Mouse (Mus musculus) ES-CJ7 (cell line): Measurements from ENCODE around the gene Yeats2.
"Not testable (repeated sequence)": the region's sequence is repeated elsewhere in the genome, so short reads cannot be mapped to it uniquely, and the experiment has no call there.

Experiments
- DNase-seq: peaks from one replicate; pipeline ENCODE4 v3.0.0; 2011; ENCODE audit warnings: low read depth, low spot score

Yeats2 gene

DNA sequence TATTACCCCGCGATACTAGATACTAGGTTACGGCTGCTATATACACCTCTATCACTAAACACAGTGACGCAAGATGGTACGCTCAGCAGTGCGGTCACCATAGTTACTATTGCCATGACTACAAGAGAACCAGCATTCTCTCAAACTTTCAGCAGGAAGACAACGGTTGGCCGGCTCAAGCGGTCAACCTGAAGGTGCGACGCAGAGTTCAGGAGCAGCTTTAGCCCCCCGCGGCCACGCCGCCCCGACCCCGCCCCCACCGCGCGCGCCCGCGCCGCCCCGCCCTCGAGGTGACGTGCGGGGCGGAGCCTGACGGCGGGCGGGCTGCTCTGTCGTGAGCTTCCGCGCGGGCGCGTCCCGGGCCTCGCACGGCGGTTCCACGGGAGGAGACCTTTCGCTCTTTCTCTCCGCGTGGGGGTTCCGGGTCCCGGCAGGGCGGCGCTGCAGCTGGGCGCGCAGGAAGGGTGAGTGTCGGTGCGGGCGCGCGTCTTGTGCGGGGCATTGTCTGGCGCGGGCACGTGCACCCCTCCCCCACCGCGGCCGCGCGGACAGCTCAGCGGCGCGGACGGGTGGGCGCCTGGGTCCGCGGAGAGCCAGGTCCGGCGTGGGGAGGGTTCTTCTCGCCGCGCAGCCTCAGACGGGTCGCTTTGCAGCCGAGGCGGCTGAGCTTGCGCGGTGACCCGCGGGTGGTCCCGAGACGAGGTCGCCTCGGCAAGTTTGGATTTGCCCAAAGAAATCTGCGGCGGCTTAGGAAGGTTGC lies at the start of gene Yeats2:
Gene Yeats2 (plus strand): TSS at position 292 of the 760 bp plus-strand sequence.
- DNase-seq: peak; percentile 95

DNA sequence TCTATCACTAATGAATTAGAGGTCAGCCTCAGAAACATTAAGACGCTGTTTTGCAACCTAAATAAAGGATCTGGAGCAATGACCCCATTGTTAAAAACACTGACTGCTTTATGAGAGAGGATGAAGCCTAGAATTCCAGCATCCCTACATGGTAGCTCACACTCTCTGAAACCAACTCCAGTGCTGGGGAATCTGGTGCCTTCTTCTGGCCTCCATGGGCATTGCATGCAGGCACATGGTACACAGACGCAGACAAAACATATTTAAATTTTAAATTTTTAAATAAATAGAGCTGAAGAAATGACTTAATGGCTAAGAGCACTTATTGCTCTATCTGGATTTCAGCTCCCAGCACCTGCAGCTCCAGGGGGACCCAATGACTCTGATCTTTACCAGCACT lies 44.9 kb upstream of the Yeats2 start:
- peak; percentile 56 for DNase-seq

DNA sequence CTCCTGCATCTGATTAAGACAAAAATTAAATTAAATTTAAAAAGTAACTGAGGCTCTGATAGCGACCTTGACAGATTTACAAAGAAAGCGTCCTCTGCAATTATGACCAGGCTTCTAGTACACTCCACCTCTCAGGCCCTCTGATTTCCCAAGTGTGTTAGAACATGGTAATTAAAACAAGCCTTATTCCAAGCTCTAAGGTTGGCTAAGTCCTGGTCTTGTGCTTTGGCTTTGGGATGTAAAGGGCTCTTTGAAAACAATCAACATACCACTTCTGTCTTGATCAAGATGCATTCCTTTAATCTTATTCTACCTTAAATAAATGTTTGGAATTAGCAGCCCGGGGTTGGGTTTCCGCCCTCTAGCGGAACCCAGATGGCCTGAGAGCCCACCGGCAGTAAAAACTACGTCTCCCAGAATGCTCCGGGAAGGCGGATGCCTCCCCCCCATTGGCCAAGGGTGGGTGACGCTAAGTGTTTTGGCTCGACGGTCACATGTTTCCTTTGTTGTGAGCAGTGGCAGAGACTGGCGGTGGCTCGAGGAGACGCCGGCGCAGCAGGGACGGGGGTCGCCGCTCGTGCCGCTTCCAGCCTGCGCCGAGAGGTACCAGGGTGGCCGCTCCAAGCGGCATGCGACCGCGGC lies 43.7 kb upstream of the Yeats2 start, which contains the start of gene Klhl24:
Gene Klhl24 (plus strand): TSS at position 474 of the 642 bp plus-strand sequence.
- peak; percentile 96 for DNase-seq

DNA sequence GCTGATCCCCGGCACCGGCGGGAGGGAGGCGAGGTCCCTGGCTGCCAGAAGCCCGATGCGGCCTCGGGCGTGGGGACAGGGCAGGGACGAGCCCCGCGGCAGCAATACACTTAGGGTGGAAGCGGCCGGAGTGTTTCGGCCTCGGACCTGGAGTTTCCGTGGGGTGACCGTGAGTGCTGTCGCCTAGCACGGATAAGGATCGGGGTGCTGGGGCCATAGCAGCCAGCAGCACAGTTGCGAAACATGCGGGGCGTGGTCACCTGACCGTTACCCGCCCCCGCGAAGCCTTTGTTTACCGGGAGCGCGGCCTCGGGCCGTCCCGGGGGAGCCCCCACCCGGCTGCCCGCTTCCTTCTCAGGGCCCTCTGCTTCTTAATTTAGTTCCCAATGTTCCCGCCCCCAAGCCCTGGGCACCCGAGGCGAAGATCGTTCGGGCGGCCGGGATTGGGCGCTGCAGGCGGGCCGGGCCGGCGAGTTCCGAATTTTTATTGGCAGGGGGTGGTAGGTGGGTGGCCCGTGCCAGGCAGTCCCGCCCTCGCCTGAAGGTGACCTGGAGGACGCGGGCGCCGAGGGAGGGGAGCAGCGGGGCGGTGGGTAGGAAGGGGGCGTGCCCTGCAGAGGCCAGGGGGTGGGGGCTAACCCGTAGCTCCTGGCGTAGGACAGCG lies 43.0 kb upstream of the Yeats2 start:
- DNase-seq: peak; percentile 91

DNA sequence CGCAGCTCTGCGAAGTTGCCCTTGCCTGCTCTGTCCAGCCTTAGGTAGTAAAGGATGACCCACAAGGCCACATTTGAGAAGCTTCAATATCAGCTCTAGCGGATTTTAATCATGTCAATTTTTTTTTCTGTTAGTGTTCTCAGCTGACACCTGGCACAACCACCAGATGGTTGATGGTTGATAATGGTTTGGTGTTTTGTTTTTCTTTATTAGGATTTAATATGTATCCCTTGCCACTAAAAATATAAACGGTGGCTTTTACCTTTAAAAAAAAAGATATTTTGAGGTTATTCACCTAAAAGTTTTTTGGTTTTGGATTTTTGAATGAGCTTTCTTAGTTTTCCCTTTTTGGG lies 42.5 kb upstream of the Yeats2 start:
- no peak for DNase-seq

DNA sequence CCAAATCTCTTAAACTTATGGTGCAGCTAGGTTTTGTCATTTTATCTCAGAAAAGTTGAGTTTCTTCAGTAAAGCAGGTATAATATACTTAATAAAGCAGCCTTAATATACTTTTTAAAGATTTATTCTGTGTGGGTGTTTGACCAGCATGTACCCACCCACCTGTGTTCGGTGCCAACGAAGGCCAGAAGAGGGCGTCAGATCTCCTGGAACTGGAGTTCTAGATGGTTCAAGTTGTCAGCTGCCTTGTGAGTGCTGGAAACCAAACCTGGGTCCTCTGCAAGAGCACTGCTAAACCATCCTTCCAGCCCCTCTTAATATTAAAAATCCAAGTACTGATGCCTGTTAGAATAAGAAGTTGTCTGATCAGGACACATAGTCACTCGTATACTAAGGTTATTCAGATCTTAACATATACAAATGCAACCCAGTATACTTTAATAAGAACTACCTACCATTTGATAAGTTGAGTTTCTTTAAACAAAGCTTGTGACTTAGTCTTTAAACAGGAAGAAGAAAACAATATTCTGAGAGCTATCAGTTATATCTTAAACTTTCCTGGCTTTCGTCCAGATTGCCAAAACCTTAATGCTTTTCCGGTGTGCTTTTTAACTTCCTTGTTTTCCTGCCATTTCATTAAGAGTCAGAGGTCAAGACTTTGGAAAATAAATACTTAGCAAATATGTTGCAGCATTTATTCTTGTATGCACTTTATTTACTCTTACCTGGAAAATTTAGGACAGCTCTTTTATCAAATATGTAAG lies 41.8 kb upstream of the Yeats2 start:
- DNase-seq: peak; percentile 55

DNA sequence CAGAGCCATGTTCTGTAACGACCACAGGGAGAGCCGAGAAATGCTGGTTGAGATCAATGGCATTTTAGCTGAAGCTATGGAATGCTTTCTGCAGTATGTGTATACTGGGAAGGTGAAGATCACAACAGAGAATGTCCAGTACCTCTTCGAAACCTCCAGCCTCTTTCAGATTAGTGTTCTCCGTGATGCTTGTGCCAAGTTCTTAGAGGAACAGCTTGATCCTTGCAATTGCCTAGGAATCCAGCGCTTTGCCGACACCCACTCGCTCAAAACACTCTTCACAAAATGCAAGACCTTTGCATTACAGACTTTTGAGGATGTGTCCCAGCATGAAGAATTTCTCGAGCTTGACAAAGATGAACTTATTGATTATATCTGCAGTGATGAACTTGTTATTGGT lies 33.9 kb upstream of the Yeats2 start:
- no peak for DNase-seq

DNA sequence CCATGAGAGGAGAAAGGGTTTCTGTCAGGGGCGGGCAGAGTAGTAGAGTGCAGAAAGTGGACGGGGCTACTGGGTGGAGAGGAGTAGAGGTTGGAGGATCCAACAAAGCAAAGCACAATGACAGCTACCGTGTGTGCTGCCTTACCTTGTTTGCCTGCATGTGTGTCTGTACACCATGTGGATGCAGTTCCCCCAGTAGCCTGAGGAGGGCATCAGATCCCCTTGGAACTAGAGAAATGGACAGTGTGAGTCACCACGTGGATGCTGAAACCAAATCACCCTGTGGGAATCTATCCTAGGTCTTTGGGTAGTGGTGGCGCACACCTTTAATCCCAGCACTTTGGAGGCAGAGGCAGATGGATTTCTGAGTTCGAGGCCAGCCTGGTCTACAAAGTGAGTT lies 31.9 kb upstream of the Yeats2 start:
- peak; percentile 58 for DNase-seq

DNA sequence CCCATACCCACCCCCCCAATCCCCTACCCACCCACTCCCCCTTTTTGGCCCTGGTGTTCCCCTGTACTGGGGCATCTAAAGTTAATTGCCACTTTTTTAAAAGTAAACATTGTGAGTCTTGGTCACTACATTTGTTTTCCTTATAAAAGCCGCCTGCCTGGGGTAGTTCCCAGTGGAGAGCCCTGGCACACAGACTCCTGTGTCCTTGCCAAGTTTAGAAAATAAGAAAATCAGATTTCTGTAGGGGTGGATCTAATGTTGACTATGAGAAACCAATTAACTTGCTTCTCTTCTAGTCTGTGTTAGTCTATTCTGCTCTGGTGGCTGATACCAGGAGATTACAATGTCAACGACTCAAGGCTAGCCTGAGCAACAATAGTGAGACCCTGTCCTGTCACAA lies 28.2 kb upstream of the Yeats2 start:
- DNase-seq: no peak

DNA sequence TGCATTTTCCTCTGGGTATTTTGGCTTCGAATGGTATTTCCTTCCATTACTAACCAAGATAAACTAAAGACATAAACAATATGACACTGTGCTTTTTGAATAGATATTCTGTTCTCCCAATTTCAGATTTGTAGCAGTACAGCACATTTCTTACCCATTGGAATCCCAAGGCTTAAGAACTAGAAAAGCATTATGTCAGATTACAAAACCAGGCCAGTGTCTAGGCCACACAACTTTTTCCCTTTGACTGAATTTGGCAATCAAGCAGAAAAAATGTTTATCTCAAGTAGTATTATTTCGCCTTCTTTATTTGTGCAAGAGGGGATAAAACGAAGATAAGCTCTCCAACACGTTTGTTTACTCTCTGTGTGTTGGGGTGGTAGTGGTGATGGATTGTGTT lies 24.8 kb upstream of the Yeats2 start:
- DNase-seq: no peak

DNA sequence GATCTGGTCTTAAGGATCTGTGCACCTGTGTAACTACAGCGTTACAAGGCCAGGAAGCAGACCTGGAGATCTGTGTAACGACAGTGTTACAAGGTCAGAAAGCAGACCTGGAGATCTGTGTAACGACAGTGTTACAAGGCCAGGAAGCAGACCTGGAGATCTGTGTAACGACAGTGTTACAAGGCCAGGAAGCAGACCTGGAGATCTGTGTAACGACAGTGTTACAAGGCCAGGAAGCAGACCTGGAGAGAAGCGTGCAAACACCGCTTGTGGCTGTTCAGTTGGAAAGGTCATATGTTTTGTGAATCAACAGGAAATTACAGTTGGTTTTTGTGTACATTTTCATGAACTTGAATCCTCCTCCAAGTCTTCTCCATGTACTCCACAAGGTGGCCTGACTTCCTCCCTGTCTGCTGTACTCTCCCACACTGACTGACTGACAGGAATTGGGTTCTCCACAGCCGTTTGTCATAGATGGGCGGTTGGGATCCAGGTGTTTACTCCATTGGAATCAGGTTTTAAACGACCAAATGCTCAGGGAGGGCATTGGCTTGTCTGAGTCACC lies 14.5 kb upstream of the Yeats2 start:
- DNase-seq: not testable (repeated sequence)

DNA sequence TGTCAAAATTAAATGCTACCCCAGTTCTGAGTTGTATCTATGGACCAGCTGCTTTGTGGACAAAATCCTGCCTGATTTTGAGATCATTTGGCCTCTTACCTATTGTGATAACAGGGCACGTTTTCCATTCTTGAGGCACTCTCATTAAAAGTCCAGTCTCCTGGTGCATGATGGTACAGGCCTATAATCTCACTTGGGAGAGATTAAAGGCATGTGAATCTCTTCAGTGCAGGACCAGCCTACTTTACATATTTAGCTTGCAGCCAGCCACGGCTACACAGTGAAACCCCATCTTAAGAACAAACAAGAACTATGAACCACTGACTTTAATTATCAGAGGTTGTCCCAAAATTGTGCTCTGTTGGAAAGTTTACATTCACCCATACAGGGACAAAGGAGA lies 10.5 kb upstream of the Yeats2 start:
- DNase-seq: no peak

DNA sequence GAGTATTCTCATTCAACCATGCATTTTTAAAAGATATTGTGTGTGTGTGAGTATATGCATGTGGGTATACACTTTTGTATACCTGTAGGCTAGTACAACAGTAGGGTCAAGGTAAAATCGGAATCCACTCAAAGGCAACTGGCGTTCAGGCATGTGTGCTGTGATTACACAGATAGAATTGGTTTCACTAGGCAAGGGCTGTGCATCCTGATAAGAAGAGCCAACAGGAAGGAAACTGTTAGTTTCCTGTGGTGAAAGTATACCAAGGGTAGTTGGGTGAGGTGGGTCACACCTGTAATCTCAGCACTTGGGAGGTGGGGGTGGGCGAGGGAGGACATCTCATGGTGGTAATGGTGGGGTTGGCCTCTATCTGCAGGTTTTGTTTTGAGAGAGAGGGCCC lies 3.7 kb downstream of the Yeats2 start:
- DNase-seq: no peak

DNA sequence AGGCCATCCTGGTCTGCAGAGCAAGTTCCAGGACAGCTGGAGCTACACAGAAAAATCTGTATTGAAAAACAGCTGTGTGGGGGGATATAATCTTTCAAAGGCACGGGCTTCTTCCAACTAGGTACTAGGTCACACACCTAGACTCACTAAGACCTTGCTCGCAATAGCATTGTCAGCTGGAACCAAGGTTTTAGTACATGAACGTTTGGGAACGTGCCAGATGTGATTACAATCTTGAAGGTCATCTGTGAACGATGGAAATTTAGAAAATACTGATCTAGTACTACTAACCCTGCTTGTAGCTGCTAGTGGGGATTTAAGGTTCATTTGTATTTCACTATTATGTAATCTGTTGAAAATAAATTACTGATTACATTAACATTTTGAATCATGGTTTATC lies 11.1 kb downstream of the Yeats2 start:
- DNase-seq: no peak

DNA sequence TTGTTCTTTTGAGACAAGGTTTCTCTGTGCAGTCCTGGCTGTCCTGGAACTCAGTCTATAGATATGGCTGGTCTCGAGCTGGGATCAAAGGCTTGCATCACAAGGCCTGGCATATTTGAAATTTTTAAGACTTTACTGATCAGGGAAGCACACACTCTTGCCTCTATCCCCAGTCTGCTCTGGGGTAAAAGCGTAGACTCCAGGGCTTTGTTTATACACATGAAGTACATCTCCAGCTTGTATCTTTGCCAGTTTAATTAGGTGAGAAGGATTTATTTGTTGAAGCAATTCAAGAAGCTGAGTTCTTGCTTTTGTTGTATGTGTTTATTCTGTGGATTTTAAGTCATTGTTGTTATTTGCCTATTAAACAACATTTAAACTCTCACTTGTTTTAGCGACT lies 12.9 kb downstream of the Yeats2 start:
- DNase-seq: no peak

DNA sequence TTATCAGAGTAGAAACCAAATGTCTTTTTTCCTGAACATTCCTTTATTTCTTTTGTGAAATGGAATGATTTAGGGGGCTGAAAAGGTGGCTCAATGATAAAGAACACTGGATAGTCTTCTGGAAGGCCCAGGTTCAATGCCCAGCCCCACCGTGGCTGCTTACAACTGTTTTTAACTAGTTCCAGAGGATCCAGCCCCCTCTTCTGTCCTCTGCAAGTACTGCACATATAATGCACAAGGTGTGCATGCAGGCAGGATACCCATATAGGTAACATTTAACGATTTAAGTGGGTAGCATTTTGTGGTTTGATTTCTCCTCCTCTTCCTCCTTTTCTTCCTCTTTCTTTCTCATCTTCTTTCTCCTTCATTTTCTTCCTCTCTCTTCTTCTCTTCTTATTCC lies 19.3 kb downstream of the Yeats2 start:
- peak; percentile 62 for DNase-seq

DNA sequence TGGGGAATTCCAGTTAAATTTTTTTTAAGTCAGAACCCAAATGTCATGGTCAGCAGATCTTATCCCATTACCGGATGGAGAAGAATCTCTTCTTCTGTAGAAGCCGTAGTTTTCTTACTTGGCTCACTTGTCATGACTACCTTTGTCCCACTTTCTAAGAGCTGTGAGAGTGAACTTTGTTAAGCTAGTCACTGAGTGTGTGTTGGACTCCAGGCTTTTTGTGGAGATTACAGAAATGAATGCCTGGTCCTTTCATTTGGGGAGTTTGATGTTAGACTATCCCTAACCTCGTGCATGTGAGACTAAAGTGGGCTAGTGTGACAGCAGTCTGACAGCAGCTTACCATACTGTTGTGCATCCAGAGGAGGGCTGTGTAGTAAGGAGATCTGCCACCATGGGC lies 28.2 kb downstream of the Yeats2 start:
- no peak for DNase-seq

DNA sequence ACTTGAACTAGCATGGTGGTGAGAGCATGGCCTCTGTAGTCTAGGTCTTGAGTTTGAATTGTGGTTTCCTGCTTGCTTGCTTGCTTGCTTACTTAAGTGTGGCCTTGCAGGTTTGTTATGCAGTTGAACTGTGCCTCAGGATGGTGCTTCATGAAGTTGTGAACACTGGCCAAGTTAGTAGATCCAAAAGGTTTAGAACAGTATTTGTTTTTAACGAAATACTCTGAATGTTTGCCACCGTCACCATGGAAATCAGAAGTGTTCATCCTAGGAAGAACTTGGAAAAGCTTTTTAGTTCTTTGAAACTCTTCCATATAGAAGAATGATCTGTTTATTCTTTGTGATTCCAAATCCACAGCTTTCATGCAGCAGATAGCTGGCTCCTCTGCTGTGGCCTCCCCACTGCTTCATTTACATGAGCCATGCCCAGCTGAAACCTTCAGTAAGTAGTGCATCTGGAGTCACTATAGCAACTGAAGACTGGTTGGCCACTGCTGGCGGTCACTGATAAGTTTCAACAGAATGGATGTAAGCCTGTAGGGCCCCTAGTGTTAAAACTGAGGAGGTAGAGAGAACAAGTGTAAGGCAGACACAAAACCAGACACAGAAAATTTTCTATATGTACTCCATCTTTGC lies 28.7 kb downstream of the Yeats2 start:
- no peak for DNase-seq

DNA sequence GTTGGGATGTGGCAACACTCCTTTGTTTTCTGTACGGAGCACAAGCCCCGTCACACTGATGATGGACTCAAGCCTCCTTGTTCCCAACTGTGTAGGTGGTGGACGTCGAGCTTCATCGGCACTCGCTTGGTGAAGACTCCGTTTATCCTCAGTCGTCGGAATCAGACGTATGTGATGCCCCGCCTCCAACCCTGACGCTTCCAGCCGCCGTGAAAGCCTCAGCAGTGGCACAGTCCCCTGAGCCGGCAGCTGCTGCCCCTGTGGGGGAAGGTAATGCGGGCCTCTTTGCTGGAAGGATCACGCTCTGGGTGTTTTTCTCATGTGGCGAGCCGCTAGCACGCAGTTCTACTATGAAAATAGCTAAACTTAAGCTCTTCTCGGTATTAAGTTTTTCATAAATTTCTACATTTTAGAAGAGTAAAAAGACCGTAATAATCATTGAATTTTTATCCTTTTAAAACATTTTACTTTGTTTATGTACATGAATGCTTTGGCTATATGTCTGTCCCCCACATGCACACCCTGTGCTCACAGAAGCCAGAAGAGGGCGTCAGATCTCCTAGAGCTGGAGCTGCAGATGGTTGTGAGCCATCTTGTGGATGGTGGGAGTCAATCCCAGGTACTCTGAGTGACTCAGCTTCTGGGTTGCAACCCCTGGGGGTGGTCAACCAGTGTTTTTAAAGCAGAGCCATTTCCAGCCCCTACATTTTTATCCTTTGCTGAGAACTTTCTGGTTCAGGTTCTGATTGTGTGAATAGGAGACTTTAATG lies 38.7 kb downstream of the Yeats2 start:
- DNase-seq: peak; percentile 71

DNA sequence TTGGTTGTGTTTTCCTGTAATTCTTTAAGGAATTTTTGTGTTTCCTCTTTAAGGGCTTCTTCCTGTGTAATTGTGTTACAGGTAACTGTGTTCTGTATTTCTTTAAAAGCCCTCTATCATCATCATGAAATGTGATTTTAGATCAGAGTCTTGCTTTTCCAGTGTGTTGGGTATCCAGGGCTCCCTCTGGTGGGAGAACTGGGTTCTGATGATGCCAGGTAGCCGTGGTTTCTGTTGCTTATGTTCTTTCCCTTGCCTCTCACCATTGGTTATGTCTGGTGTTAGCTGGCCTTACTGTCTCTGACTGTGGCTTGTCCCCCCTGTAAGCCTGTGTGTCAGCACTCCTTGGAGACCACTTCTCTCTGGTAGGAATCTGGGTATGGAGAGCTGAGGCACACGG lies 44.5 kb downstream of the Yeats2 start:
- peak; percentile 43 for DNase-seq
